Mouse (Mus musculus): ENCODE data around the gene Plekhg1. TPM values are rescaled to one million over a fixed set of nuclear protein-coding genes. Genes with fewer than 3 reads are reported as not detected.

Gene Plekhg1
- total and polyA plus RNA-seq, 3 experiments, result 0.60 to 0.97 (median 0.68) TPM

- no peaks in the 10 kb centered on the region for H3K79me2 ChIP-seq (replicated peaks; ENCODE audit: control insufficient read depth, extremely low read depth, insufficient read depth, poor library complexity, severe bottlenecking)
- H3K27me3 ChIP-seq (replicated peaks), result no peaks in the 10 kb centered on the region
- H3K27ac ChIP-seq (ENCODE audit: insufficient read depth, low read depth), result no peak overlapping the region
- no peaks in the 10 kb centered on the region for H3K36me3 ChIP-seq (replicated peaks in 1 of 2; ENCODE audit: control insufficient read depth in 1 of 2, insufficient read depth in 1 of 2, low read length in 1 of 2)
- H3K4me3 ChIP-seq (replicated peaks in 1 of 3; ENCODE audit: low read depth in 2 of 3, low read length in 2 of 3, poor library complexity in 1 of 3), result no peak overlapping the region
- H3K4me2 ChIP-seq (ENCODE audit: insufficient read depth, low read depth, poor library complexity, severe bottlenecking), result no peak overlapping the region
- no peaks in the 10 kb centered on the region for H3K9me3 ChIP-seq (replicated peaks; ENCODE audit: low read length)
- DNase-seq (ENCODE audit: extremely low read depth), result no peak
- dilution Hi-C loops (cut with MboI; ENCODE audit: extremely low pct_ligation_motif_present, extremely low pct_unique_long_range_greater_than_20kb, low sequenced_read_pairs) (no loop called here), in situ Hi-C loops (cut with MboI; ENCODE audit: low pct_ligation_motif_present, low pct_unique_long_range_greater_than_20kb, low sequenced_read_pairs) (no loop called here)
- H3K9ac ChIP-seq (ENCODE audit: insufficient read depth, low read depth), result no peak overlapping the region
- TF ChIP-seq MAX (IDR thresholded peaks at IDR 0.05; ENCODE audit: low read length) (no peak), TCF12 (IDR thresholded peaks at IDR 0.05; ENCODE audit: low read depth, low read length) (no peak), ZNF384 (IDR thresholded peaks at IDR 0.05; ENCODE audit: low read depth, low read length) (no peak)
- H3K4me1 ChIP-seq (ENCODE audit: control insufficient read depth in 1 of 2, insufficient read depth in 2 of 2), result no peaks in the 10 kb centered on the region
Observed at GRCm38 (mm10) chr10:3700225-3701073, 39.7 kb upstream of the Plekhg1 start.

- no peaks in the 10 kb centered on the region for H3K4me1 ChIP-seq (ENCODE audit: control insufficient read depth in 1 of 2, insufficient read depth in 2 of 2)
- in situ Hi-C loops (cut with MboI; ENCODE audit: low pct_ligation_motif_present, low pct_unique_long_range_greater_than_20kb, low sequenced_read_pairs), result no loop called here
- no peaks in the 10 kb centered on the region for H3K79me2 ChIP-seq (replicated peaks; ENCODE audit: control insufficient read depth, extremely low read depth, insufficient read depth, poor library complexity, severe bottlenecking)
- DNase-seq (ENCODE audit: extremely low read depth), result no peak
- dilution Hi-C loops (cut with MboI; ENCODE audit: extremely low pct_ligation_motif_present, extremely low pct_unique_long_range_greater_than_20kb, low sequenced_read_pairs), result no loop called here
- no peak overlapping the region for H3K9ac ChIP-seq (ENCODE audit: insufficient read depth, low read depth)
- no peak for TF ChIP-seq TCF12 (IDR thresholded peaks at IDR 0.05; ENCODE audit: low read depth, low read length)
- TF ChIP-seq JUND (conservative IDR thresholded peaks at IDR 0.05; ENCODE audit: low read depth, low read length), result no peak
- TF ChIP-seq MXI1 (IDR thresholded peaks at IDR 0.05; ENCODE audit: low read depth, low read length), result no peak
- no peak for TF ChIP-seq PAX5 (IDR thresholded peaks at IDR 0.05; ENCODE audit: low read length)
- TF ChIP-seq JUN (IDR thresholded peaks at IDR 0.05; ENCODE audit: insufficient read depth, low read depth, low read length), result no peak
- TF ChIP-seq KAT2A (IDR thresholded peaks at IDR 0.05; ENCODE audit: insufficient replicate concordance, low read length), result no peak
- no peak for TF ChIP-seq MAZ (IDR thresholded peaks at IDR 0.05; ENCODE audit: low read depth, low read length)
- no peak for TF ChIP-seq RCOR1 (conservative IDR thresholded peaks at IDR 0.05; ENCODE audit: low read depth, low read length)
- TF ChIP-seq HCFC1 (IDR thresholded peaks at IDR 0.05; ENCODE audit: low read depth, low read length), result no peak
- no peaks in the 10 kb centered on the region for H3K36me3 ChIP-seq (replicated peaks in 1 of 2; ENCODE audit: control insufficient read depth in 1 of 2, insufficient read depth in 1 of 2, low read length in 1 of 2)
- no peaks in the 10 kb centered on the region for H3K9me3 ChIP-seq (replicated peaks; ENCODE audit: low read length)
- H3K27ac ChIP-seq (ENCODE audit: insufficient read depth, low read depth), result no peak overlapping the region
- H3K4me2 ChIP-seq (ENCODE audit: insufficient read depth, low read depth, poor library complexity, severe bottlenecking), result no peak overlapping the region
- no peak overlapping the region for H3K4me3 ChIP-seq (replicated peaks in 1 of 3; ENCODE audit: low read depth in 2 of 3, low read length in 2 of 3, poor library complexity in 1 of 3)
- H3K27me3 ChIP-seq (replicated peaks), result no peaks in the 10 kb centered on the region
Observed at GRCm38 (mm10) chr10:3701832-3702231, 38.3 kb upstream of the Plekhg1 start.

DNA sequence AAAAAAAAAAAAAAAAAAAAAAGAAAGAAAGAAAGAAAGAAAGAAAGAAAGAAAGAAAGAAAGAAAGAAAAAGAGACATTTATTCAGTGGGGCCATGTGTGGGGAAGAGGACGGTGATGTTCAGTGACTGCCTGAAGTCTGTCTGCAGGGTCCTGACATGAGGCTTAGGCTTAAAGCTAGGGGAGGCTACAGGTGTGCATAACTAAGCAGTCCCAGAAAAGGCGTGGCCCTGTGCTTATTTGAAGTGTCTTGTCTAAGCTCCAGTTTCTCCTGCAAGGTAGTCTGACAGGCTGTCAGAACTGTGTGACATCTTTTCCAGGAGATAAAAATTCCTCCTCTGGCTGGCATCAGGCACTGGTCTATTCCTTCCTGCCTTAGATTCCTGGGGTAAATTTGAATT is 37.6 kb upstream of the Plekhg1 start:
- Histone ChIP-seq H3K4me1 (ENCODE audit: control insufficient read depth in 1 of 2, insufficient read depth in 2 of 2) (no peaks in the 10 kb centered on the region), H3K27ac (ENCODE audit: insufficient read depth, low read depth) (no peak overlapping the region), H3K9ac (ENCODE audit: insufficient read depth, low read depth) (no peak overlapping the region), H3K4me2 (ENCODE audit: insufficient read depth, low read depth, poor library complexity, severe bottlenecking) (no peak overlapping the region), H3K79me2 (replicated peaks; ENCODE audit: control insufficient read depth, extremely low read depth, insufficient read depth, poor library complexity, severe bottlenecking) (no peaks in the 10 kb centered on the region), H3K9me3 (replicated peaks; ENCODE audit: low read length) (no peaks in the 10 kb centered on the region), H3K4me3 (replicated peaks in 1 of 3; ENCODE audit: low read depth in 2 of 3, low read length in 2 of 3, poor library complexity in 1 of 3) (no peak overlapping the region), H3K36me3 (replicated peaks in 1 of 2; ENCODE audit: control insufficient read depth in 1 of 2, insufficient read depth in 1 of 2, low read length in 1 of 2) (no peaks in the 10 kb centered on the region), H3K27me3 (replicated peaks) (no peaks in the 10 kb centered on the region)
- TF ChIP-seq E2F4 (IDR thresholded peaks at IDR 0.05; ENCODE audit: insufficient replicate concordance, low read depth, low read length) (no peak), POLR2AphosphoS2 (IDR thresholded peaks at IDR 0.05; ENCODE audit: low read depth, low read length) (no peak), RAD21 (IDR thresholded peaks at IDR 0.05; ENCODE audit: low read depth, low read length) (no peak), JUN (IDR thresholded peaks at IDR 0.05; ENCODE audit: insufficient read depth, low read depth, low read length) (no peak), ZKSCAN1 (IDR thresholded peaks at IDR 0.05; ENCODE audit: borderline replicate concordance, low read depth, low read length) (no peak)
- in situ Hi-C loops (cut with MboI; ENCODE audit: low pct_ligation_motif_present, low pct_unique_long_range_greater_than_20kb, low sequenced_read_pairs), result no loop called here
- dilution Hi-C loops (cut with MboI; ENCODE audit: extremely low pct_ligation_motif_present, extremely low pct_unique_long_range_greater_than_20kb, low sequenced_read_pairs), result no loop called here
- no peak for DNase-seq (ENCODE audit: extremely low read depth)
